Mouse (Mus musculus): ENCODE measurements around the gene C2cd2l. TPM values are rescaled to one million over a fixed set of nuclear protein-coding genes. Genes with fewer than 3 reads are reported as not detected.
"Not testable (repeated sequence)": the region's sequence is repeated elsewhere in the genome, so short reads cannot be mapped to it uniquely, and the experiment has no call there.

Gene C2cd2l
- polyA plus RNA-seq, 1 experiment from 2014 or later = 7.6 TPM

DNA sequence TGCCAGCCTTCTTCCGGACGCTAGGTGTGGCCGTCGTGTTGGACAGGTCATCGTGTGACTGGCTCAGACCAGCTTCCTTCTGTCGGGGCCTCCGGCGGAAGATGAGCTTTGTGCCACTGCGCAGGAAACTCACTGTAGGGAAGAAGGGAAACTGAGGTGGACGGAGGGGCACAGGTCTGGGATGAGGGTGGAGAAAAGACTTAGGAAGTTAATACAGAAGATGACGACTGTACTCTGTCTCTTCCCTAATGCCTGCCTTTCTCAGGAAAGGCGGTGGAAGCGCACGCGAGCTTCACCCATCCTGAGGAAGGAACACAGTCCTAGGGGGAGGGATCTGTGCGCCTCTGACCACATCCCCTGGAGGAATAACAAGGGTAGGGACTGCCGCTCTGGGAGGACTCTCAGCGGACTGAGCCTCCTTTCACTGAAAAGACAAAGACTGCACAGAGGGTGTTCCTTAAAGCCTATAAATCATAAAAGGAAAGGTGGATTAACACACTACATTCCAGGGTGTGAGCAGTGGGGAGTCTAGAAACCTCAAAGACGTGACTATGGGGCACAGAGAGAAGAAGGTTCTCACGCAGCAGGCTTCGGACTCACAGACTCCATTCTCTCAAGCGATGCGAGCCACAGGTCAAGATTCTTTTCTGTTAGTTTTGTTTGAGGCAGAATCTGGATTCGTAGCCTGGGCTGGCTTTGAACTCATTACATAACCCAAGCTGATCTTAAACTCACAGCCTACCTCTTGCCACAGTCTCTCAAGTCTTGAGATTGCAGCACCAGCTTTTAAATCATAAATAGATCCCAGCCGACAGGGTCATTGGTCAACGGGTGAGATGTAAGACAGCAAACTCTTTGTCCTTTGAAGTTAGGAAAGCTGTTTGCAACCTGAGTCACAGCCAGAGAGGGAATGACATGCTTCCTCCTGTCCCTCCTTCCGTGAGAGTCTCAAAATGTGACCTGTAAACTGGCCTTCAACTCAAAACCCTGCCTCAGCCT lies 8.7 kb downstream of the C2cd2l start:
- no peak overlapping the region for H3K4me3 ChIP-seq (ENCODE audit: low read length)
- peak overlapping the region; percentile 29; the same call in 1 of the 2 replicates for H3K4me2 ChIP-seq (replicated peaks; ENCODE audit: low read depth, low read length)
- WGBS = 15% methylated on average over 27 of the region's 27 CpGs
- H3K4me1 ChIP-seq (ENCODE audit: control insufficient read depth, insufficient read depth, low read length) = peaks cover 11% of the 10 kb centered on the region
- peaks cover 33% of the 10 kb centered on the region for H3K36me3 ChIP-seq (ENCODE audit: control insufficient read depth, insufficient read depth, low read length)
- peak overlapping the region; percentile 40; the same call in 1 of the 2 replicates for H3K9ac ChIP-seq (ENCODE audit: low read depth, low read length)
- H3K9me3 ChIP-seq (ENCODE audit: control insufficient read depth, low read length) = no peaks in the 10 kb centered on the region
- H3K27ac ChIP-seq (ENCODE audit: low read depth, low read length) = peak overlapping the region; percentile 59
- H3K27me3 ChIP-seq (ENCODE audit: control insufficient read depth, insufficient read depth, low read length) = no peaks in the 10 kb centered on the region
- peak; percentile 78 for ATAC-seq (ENCODE audit: low FRiP score, low TSS enrichment)

DNA sequence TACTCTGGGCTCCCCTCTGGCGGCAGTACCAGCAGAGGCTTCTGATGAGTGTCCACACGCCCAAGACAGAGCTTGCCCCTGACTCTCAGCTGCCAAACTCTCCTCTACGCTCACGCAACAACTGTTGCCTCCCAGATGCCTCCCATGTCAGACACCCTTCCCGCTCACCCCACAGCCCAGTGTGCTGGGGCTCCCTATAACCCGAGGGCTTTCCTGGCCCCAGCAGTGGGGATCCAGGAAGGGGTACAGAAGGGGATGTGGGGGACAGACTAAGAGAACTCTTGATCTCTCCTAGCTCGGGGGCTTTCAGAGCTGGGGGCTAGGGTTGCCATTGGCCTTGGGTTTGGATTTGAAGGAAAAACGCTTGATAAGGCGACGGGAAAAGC lies 9.3 kb downstream of the C2cd2l start:
- Histone ChIP-seq H3K27me3 (ENCODE audit: control insufficient read depth, insufficient read depth, low read length) (no peaks in the 10 kb centered on the region), H3K9ac (ENCODE audit: low read depth, low read length) (peak overlapping the region; percentile 8; the same call in 1 of the 2 replicates), H3K36me3 (ENCODE audit: control insufficient read depth, insufficient read depth, low read length) (peaks cover 27% of the 10 kb centered on the region), H3K4me1 (ENCODE audit: control insufficient read depth, insufficient read depth, low read length) (peaks cover 11% of the 10 kb centered on the region), H3K4me3 (ENCODE audit: low read length) (no peak overlapping the region), H3K4me2 (replicated peaks; ENCODE audit: low read depth, low read length) (peak overlapping the region; percentile 29; the same call in 1 of the 2 replicates), H3K27ac (ENCODE audit: low read depth, low read length) (0 out of 2 replicates have a peak overlapping the region, but pooled peaks have one; percentile 59), H3K9me3 (ENCODE audit: control insufficient read depth, low read length) (no peaks in the 10 kb centered on the region)
- WGBS = 40% methylated on average over 10 of the region's 10 CpGs
- no peak for ATAC-seq (ENCODE audit: low FRiP score, low TSS enrichment)

DNA sequence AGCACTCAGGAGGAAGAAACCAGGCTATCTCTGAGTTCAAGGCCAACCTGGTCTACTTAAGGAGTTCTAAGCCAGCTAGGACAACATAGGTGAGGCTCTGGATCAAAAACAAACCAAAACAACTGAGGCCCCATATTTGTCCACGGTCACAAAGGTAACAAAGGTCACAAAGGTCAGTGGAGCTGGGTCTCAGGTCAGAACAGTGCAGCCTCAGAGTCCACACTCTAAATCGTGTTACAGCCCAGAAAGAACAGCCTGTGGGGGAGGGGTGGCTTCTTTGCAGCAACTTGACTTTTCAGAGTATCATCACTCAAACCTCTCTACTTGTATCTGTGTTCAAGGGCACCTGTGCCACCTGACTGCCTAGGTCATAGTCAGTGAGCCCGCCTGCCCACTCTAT lies 10.3 kb downstream of the C2cd2l start:
- H3K9me3 ChIP-seq (ENCODE audit: control insufficient read depth, low read length) = no peaks in the 10 kb centered on the region
- WGBS = 61% methylated on average over 3 of the region's 3 CpGs

DNA sequence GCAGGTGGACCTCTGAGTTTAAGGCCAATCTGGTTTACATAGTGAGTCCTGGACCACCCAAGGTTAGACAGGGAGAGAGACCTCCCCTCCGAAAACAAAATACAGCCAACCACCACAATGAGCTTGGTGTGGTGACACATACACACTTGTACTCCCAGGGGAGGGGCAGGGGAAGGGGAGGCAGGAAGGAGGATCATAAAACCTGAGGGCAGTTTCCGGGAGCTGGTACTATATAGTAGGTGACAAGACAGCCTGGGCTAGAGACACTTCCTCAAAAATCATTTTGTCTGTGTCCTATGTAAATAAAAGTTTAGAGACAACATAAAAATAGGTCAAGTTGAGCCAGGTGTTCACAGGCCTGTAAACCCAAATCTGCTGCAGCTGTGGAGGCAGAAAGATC lies 12.8 kb downstream of the C2cd2l start:
- no peak for ATAC-seq (ENCODE audit: low FRiP score, low TSS enrichment)

More for the DNA sequence above, 10.3 kb downstream of the C2cd2l start:
- H3K4me2 ChIP-seq (replicated peaks; ENCODE audit: low read depth, low read length) = no peak overlapping the region
- H3K36me3 ChIP-seq (ENCODE audit: control insufficient read depth, insufficient read depth, low read length) = peaks cover 17% of the 10 kb centered on the region
- no peak overlapping the region for H3K4me3 ChIP-seq (ENCODE audit: low read length)
- H3K9ac ChIP-seq (ENCODE audit: low read depth, low read length) = no peak overlapping the region; the same call in 1 of the 2 replicates
- peaks cover 11% of the 10 kb centered on the region for H3K4me1 ChIP-seq (ENCODE audit: control insufficient read depth, insufficient read depth, low read length)
- no peaks in the 10 kb centered on the region for H3K27me3 ChIP-seq (ENCODE audit: control insufficient read depth, insufficient read depth, low read length)
- no peak overlapping the region for H3K27ac ChIP-seq (ENCODE audit: low read depth, low read length)
- ATAC-seq (ENCODE audit: low FRiP score, low TSS enrichment) = no peak

DNA sequence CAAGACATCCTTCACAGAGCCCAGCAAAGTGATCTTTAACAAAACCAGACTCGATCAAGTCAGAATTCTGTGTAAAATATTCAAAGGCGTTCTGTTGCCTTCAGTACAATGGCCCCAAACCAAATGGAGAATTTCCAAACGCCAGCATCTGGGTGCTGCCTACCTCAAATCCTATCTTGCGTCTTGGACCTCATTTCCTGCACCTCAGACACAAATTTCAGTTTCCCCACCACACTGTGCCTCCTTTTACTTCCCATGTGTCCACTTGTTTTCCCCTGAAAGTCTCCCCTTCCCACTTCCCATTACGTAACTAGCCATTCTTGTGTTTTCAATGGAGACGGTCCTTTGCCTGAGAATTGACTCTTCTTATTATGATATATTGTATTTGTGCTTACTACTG lies 13.6 kb downstream of the C2cd2l start:
- Histone ChIP-seq H3K36me3 (ENCODE audit: control insufficient read depth, insufficient read depth, low read length) (peaks cover 12% of the 10 kb centered on the region), H3K4me2 (replicated peaks; ENCODE audit: low read depth, low read length) (no peak overlapping the region), H3K4me1 (ENCODE audit: control insufficient read depth, insufficient read depth, low read length) (peaks cover 14% of the 10 kb centered on the region), H3K9me3 (ENCODE audit: control insufficient read depth, low read length) (no peaks in the 10 kb centered on the region), H3K4me3 (ENCODE audit: low read length) (no peak overlapping the region), H3K9ac (ENCODE audit: low read depth, low read length) (no peak overlapping the region), H3K27me3 (ENCODE audit: control insufficient read depth, insufficient read depth, low read length) (no peaks in the 10 kb centered on the region), H3K27ac (ENCODE audit: low read depth, low read length) (no peak overlapping the region)
- 87% methylated on average over 6 of the region's 6 CpGs for WGBS
- ATAC-seq (ENCODE audit: low FRiP score, low TSS enrichment) = no peak

More for the DNA sequence above, 12.8 kb downstream of the C2cd2l start:
- H3K36me3 ChIP-seq (ENCODE audit: control insufficient read depth, insufficient read depth, low read length) = peaks cover 5% of the 10 kb centered on the region
- no peak overlapping the region for H3K4me2 ChIP-seq (replicated peaks; ENCODE audit: low read depth, low read length)
- H3K9ac ChIP-seq (ENCODE audit: low read depth, low read length) = no peak overlapping the region
- H3K4me1 ChIP-seq (ENCODE audit: control insufficient read depth, insufficient read depth, low read length) = peaks cover 16% of the 10 kb centered on the region
- 73% methylated on average over 2 of the region's 2 CpGs for WGBS
- no peak overlapping the region for H3K27ac ChIP-seq (ENCODE audit: low read depth, low read length)
- H3K9me3 ChIP-seq (ENCODE audit: control insufficient read depth, low read length) = no peaks in the 10 kb centered on the region
- no peak overlapping the region for H3K4me3 ChIP-seq (ENCODE audit: low read length)
- no peaks in the 10 kb centered on the region for H3K27me3 ChIP-seq (ENCODE audit: control insufficient read depth, insufficient read depth, low read length)

DNA sequence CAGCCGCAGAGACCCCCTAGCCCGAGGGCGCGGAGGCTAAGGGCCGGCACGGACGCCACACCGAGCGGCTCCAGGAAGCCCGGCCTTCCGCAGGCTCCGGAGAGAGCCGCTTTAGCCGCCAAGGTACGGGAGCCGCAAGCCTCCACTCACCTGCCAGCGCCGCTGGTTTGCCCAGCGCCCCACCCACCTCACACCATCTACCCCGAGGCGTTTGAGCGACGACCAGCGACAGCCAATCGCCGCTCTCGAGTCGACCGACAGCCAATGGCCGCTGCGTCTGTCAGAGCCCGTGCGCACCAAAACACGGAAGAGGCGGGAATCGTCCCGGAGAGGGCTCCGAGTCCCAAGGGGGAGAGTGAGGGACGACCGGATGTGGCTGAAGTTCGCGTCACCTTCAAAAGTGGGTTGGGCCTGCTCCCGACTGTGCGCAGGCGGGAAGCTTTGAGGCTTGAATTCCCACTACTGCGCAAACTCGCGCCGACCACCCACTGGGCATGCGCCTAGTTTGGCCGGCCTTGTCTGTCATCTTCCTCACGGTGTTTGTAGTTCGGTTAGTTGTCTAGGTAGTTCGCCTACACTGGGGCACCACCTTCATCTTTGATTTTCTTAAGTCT lies 14.5 kb downstream of the C2cd2l start, which contains the start of gene Hinfp:
Gene Hinfp, minus strand, starts transcription at position 206 of the 614 bp plus-strand sequence.
- Histone ChIP-seq H3K4me3 (ENCODE audit: low read length) (peak within 1 kb of the TSS; percentile 96), H3K4me1 (ENCODE audit: control insufficient read depth, insufficient read depth, low read length) (peaks cover 6% of the 10 kb centered on the region; the same call in 1 of the 2 replicates), H3K36me3 (ENCODE audit: control insufficient read depth, insufficient read depth, low read length) (peaks cover 21% of the 10 kb centered on the region), H3K27ac (ENCODE audit: low read depth, low read length) (peak within 1 kb of the TSS; percentile 43; the same call in 1 of the 2 replicates), H3K9ac (ENCODE audit: low read depth, low read length) (peak within 1 kb of the TSS; percentile 90), H3K4me2 (replicated peaks; ENCODE audit: low read depth, low read length) (peak within 1 kb of the TSS; percentile 49), H3K9me3 (ENCODE audit: control insufficient read depth, low read length) (no peaks in the 10 kb centered on the region), H3K27me3 (ENCODE audit: control insufficient read depth, insufficient read depth, low read length) (no peaks in the 10 kb centered on the region)
- ATAC-seq (ENCODE audit: low FRiP score, low TSS enrichment) = peak; percentile 99
- WGBS = under 1% methylated on average over 52 of the region's 54 CpGs

DNA sequence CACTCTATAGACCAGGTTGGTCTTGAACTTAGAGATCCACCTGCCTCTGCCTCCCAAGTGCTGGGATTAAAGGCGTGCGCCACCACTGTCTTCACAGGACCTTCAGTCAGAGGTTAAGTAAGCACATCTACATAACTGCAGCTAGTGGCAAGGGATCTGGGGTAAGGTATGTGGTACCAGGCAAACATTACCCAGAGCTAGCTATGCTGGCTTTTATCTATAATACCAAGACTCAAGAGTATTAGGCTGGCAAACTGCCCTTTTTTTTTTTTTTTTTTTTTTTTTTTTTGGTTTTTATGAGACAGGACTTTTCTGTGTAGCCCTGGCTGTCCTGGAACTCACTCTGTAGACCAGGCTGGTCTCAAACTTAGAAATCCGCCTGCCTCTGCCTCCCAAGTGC lies 20.1 kb downstream of the C2cd2l start:
- H3K4me2 ChIP-seq (replicated peaks; ENCODE audit: low read depth, low read length); H3K27me3 ChIP-seq (ENCODE audit: control insufficient read depth, insufficient read depth, low read length); H3K9me3 ChIP-seq (ENCODE audit: control insufficient read depth, low read length); ATAC-seq (ENCODE audit: low FRiP score, low TSS enrichment); H3K4me1 ChIP-seq (ENCODE audit: control insufficient read depth, insufficient read depth, low read length); H3K9ac ChIP-seq (ENCODE audit: low read depth, low read length); H3K27ac ChIP-seq (ENCODE audit: low read depth, low read length); H3K4me3 ChIP-seq (ENCODE audit: low read length): not testable (repeated sequence)
- H3K36me3 ChIP-seq (ENCODE audit: control insufficient read depth, insufficient read depth, low read length) = peaks cover 70% of the 10 kb centered on the region
- 96% methylated on average over 3 of the region's 3 CpGs for WGBS

DNA sequence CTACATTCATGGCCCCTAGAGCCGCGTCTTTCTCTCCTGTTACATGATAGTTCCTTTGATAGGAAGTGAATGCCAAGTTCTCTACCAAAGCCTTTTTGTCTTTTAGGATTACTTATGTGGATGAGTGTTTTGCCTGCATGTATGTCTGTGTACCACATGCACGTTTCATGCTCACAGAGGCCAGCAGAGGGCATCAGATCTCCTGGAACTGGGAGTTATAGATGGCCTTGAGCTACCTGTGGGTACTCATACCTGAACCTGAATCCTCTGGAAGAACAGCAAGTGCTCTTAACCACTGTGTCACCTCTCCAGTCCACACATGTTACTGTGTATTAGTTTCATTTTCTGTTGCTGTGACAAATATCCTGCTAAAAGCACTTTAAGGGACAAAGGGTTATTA lies 27.6 kb downstream of the C2cd2l start:
- H3K27ac ChIP-seq (ENCODE audit: low read depth, low read length) = no peak overlapping the region
- no peak overlapping the region for H3K4me2 ChIP-seq (replicated peaks; ENCODE audit: low read depth, low read length)
- no peak overlapping the region for H3K4me3 ChIP-seq (ENCODE audit: low read length)
- H3K27me3 ChIP-seq (ENCODE audit: control insufficient read depth, insufficient read depth, low read length) = peaks cover 11% of the 10 kb centered on the region; the same call in 1 of the 2 replicates
- H3K9me3 ChIP-seq (ENCODE audit: control insufficient read depth, low read length) = no peaks in the 10 kb centered on the region
- peaks cover 54% of the 10 kb centered on the region for H3K36me3 ChIP-seq (ENCODE audit: control insufficient read depth, insufficient read depth, low read length)
- peaks cover 10% of the 10 kb centered on the region for H3K4me1 ChIP-seq (ENCODE audit: control insufficient read depth, insufficient read depth, low read length)
- H3K9ac ChIP-seq (ENCODE audit: low read depth, low read length) = no peak overlapping the region
- no peak for ATAC-seq (ENCODE audit: low FRiP score, low TSS enrichment)
- WGBS = 71% methylated on average over 3 of the region's 3 CpGs
